Mouse (Mus musculus): ENCODE measurements around the gene Tbxa2r. TPM values are rescaled to one million over a fixed set of nuclear protein-coding genes. Genes with fewer than 3 reads are reported as not detected.

Gene Tbxa2r
- polyA plus RNA-seq (2015; fragmentation: Nextera tagmentation; extraction: Ambion mirVana), result 28.6 and 36.1 TPM in 2 replicates

GRCm38 (mm10) chr10:81328386-81328785 lies at the start of gene Tbxa2r:
Gene Tbxa2r, plus strand, starts transcription at chr10:81328731.

DNA sequence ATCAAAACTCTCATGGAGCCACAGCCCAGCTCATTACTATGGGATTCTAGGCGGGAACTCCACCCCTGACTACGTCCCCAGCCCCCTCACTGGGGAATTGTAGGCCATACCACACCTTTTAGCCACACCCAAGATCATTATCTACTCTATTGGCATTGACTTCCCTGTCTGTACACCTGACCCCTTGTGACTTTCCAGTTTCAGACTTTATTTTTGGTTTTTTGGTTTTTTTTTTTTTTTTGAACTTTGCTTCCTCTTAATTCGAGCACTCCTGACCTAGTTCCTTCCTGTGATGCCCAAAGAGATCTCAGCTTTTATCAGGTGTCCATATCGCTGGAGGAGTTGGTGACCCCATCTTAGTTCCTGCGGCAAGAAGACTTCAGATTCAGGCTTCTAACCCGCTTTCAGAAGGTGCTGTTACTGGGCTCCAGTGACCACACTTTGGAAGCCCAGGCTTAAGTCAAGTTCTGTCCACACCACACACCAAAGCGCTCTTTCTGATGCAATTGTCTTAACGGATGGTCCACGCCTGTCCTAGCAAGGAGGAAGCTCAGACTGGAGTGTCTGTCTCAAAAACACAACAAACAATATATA lies 36.9 kb upstream of the Tbxa2r start, which contains the start of gene Tjp3:
TSS of gene Tjp3 (minus strand) at position 71 of the 594 bp plus-strand sequence.

DNA sequence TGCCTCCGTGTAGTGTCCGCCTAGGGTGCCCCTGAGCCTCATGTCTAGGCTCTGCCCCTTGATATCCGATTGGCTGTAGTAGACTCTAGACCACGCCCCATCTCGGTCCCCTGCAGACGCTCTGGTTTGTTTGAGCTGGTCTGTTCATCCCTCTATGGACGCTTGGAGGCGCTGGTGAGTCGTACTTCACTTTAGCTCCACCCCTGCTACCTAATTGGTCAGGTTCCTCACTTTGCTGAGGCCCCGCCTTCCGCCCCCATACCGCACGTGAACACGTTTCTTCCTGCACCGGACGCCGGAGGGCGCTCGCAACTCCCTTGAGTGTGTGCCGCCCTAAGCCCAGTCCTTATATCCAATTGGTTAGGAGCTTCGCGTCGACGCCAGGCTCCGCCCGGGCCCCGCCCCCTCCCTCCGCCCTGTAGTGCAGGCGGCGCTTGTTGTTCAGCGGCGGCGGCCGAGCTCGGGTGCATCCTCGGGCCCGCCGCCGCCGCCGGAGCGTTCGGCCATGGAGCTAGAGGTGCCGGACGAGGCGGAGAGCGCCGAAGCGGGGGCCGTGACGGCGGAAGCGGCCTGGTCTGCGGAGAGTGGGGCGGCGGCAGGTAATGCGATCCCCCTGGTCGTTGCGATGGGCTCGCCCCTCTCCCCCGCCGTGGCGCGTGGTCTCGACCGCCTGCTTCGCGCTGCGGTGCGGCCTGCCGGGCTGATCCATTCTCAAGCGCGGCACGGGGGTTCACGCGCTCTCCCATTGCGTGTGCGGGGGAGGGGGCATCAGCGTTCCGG lies 35.8 kb upstream of the Tbxa2r start, which contains the start of gene Pip5k1c:
TSS of gene Pip5k1c (plus strand) at position 410 of the 780 bp plus-strand sequence.

GRCm38 (mm10) chr10:81320550-81321347 lies 7.8 kb upstream of the Tbxa2r start, which contains the start of gene Cactin:
Gene Cactin, plus strand, starts transcription at chr10:81321103.

DNA sequence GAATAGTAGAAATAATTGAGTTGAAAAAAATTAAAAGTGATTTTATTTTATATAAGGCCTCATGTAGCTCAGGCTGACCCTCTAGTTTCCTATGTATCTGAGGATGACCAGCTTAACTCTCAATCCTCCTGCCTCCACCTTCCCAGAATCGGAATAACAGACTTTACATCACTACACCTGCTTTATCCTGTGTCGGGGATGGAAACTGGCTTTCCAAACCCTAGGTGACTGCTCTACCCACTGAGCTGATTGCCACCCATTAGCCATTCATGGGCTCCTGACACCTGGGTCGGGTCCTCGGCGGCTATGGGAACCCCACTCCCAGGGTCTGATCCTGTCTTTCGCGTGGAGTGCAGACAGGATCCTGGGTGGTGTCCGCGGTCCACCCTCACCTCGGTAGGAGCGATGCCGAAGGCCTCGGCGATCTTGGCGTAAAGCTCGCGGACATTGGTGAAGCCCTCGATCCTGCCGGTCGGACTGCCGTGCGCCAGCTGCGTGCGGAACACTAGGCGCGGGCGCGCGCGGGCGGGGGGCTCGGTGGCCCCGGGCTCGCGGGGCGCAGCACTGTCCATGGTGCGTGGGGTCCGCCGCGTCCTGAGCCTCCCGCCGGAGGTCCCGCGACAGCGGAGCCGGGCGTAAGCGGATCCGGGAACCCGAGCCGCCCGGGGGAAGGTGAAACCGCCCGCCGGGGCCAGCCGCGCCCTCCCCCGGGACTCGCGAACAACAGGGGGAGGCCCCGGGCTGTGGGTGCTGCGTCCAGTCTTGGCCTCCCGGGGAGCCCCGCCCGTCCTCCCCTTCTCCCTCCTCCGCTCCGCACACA lies 14.4 kb downstream of the Tbxa2r start, which contains the start of gene Gipc3:
TSS of gene Gipc3 (minus strand) at position 581 of the 820 bp plus-strand sequence.

DNA sequence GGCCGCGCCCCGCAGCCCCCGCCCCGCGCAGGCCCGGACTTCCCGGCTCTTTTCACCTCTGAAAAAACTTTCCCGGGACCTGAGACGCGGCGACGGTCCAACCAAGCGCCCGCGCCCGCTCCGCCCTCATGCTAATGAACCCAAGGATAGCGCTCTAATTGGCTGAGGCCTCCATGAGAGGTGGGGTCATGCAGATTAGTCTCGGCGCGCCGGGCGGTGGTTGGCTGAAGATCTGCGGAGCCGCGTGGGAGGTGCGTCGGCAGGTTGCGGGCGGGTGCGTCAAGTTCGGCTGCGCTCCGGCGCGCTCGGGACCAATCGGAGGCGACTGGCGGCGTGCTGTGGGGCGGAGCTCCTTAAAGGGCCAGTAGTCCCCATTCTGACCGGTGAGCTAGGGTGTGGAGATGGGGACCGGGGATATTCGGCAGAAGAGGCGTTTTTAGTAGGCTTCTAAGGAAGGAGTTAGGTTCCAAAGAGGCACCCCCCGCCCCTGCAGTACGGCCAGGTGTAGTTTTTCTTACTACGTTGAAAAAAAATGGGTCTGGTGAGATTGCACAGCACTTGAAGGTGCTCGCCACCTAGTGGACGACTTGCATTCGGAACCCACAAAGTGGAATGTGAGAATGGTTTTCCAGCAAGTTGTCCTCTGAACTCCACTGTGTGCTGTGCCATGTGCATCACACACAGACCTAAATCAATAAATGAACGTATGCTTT lies 22.0 kb downstream of the Tbxa2r start, which contains the start of gene Hmg20b:
TSS of gene Hmg20b (minus strand) at position 130 of the 713 bp plus-strand sequence.

DNA sequence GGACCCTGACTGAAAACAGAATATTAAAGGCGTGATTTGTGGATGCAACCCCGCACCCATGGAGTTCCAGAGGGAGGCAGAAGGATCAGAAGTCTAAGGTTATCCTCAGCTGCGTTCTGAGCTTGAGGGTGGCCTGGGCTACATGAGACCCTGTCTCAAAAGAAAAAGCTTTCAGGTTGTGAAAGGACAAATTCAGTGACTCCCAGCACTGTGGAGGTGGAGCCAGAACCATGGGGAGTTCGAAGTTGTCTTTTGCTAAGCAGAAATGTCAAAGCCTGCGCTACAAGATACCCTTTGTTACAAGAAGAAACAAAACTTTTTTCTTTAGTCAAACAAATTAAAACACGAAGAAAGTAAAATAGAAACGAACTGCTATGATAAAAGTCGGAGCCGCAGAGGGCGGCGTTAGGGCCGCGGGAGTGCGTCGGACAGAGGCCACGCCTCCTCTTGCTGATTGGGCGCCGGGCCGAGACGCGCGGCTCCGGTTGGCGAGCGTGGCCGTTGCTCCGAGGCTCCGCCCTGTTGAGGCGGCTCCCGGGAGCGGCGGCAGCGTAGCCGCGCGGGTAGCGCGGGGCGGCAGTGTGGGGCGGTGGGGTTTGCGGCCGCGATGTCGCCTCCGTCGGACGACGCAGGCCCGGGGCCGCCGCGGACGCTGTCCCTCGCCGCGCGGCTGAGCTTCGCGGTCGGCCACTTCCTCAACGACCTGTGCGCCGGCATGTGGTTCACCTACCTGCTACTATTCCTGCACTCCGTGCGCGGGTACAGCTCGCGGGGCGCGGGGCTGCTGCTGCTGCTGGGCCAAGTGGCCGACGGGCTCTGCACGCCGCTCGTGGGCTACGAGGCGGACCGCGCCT lies 28.7 kb downstream of the Tbxa2r start, which contains the start of gene Mfsd12:
TSS of gene Mfsd12 (plus strand) at position 501 of the 854 bp plus-strand sequence.

DNA sequence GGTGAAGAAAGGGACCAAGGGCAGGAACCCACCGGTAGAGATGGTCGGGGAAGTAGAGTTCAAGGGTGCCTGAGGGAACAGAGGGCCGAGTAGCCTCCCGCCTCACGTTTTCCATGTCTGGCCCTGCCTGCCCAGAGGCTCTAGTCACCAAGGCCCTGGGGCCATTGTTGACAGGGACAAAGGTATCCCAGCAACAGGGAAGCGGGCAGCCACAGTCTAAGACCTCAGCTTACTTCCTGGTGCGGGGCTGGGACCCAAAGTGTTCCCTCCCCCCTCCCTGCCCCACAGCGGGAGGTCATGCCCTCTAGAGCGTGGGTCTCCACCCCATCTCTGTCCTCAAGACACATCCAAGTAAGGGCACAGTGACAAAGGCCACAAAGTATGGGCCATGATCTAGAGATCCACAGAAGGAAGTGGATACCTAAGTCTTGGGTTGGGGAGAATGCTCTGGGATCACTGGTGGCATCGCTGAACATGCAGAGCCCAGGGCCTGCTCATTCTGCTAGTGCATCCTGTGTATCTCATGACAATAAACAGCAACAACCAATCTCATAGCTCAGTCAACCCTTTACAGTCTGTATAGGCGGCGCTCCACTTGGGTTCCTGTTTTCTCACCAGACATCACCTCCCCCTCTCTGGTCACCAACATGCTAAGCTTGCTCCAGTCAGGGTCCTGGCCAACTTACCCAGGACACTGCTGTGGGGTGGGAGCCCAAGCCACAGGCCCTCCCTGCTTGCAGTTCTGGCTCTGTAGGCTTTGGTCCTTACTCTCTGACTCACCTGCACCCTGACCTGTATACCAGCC lies 37.3 kb downstream of the Tbxa2r start, which contains the start of gene 4930404N11Rik:
TSS of gene 4930404N11Rik (minus strand) at position 145 of the 805 bp plus-strand sequence.

DNA sequence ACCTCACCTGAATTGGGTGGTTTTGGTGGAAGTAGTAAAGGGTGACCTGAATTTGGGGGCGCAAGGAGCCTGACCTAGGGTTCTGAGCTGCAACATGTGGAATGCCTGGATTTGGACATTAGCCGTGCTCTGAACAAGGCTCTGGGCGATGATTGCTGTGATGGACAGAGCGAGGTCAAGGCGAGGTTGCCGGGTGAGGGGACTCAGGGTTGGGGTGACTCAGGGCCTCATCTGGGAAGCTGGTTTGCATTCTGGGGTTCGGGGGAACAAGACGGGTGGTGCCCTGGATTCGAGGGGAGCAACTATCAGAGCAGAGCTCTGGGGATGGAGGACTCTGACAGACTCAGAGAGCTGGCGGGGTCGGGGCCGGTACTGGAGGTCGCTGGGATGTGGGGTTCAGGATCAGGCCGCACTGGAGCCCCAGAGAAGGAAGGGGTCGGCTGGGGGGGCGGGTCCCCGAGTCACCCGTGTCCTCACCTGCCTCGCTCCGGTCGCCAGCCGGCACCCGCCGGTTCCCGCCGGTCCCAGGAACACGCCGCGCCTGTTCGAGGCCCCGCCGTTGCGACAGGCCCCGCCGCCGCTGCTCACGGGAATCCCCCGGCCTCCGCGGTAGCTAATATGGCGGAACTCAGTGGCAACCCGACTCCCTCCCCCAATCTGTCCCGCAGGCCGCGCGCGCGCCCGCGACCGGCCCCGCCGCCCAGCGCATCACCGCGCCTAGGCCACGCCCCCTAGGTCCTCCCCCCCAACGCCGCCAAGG lies 49.4 kb downstream of the Tbxa2r start, which contains the start of gene Fzr1:
TSS of gene Fzr1 (minus strand) at position 724 of the 760 bp plus-strand sequence.

DNA sequence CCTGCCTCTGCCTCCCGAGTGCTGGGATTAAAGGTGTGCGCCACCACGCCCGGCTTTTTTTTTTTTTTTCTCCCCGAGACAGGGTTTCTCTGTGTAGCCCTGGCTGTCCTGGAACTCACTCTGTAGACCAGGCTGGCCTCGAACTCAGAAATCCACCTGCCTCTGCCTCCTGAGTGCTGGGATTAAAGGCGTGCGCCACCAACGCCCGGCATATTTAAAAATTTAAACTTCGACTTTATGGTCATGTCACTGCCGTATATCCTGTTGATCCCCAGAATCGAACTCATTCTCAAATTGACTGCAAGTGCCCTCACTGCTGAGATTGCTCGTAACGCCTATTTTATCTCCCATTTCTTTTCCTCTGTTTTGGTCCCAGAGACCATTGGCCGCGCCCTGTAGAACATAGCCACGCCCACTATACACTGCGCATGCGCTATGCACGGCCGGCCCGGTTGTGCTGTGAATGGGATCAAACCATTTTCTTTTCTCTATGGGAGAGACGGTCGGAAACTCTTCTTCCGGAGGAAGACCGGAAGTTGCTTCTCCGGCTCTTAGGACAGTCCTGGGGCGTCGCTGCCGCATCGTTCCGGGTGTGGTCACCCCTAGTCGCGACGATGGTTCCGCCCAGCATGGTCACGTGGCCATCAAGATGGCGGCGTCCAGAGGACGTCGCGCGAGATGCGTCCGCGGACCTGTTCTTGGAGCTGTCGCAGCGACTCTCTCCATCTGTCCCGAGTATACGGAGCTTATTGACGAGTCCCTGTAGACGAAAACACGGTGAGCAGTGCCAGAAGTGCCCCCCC lies 55.5 kb downstream of the Tbxa2r start, which contains the start of the genes Dohh and Gm48551:
TSS of gene Dohh (plus strand) at position 627 of the 803 bp plus-strand sequence.
TSS of gene Gm48551 (plus strand) at position 665 of the 803 bp plus-strand sequence.

Other genes with a start within 250 kb of the Tbxa2r start
- gene Creb3l3, start 229.9 kb upstream of the Tbxa2r start, polyA plus RNA-seq (2015; fragmentation: Nextera tagmentation; extraction: Ambion mirVana), result 0.74 and 1.0 TPM in 2 replicates
- 118 and 119 TPM in 2 replicates for gene Map2k2, start 222.8 kb upstream of the Tbxa2r start, polyA plus RNA-seq (2015; fragmentation: Nextera tagmentation; extraction: Ambion mirVana)
- 45.5 and 48.9 TPM in 2 replicates for gene Zbtb7a, start 193.5 kb upstream of the Tbxa2r start, polyA plus RNA-seq (2015; fragmentation: Nextera tagmentation; extraction: Ambion mirVana)
- 19.0 and 21.1 TPM in 2 replicates for gene Pias4, start 160.8 kb upstream of the Tbxa2r start, polyA plus RNA-seq (2015; fragmentation: Nextera tagmentation; extraction: Ambion mirVana)
- gene Eef2, start 152.1 kb upstream of the Tbxa2r start, polyA plus RNA-seq (2015; fragmentation: Nextera tagmentation; extraction: Ambion mirVana), result 446 and 467 TPM in 2 replicates
- gene Dapk3, start 145.7 kb upstream of the Tbxa2r start, polyA plus RNA-seq (2015; fragmentation: Nextera tagmentation; extraction: Ambion mirVana), result 54.2 and 57.0 TPM in 2 replicates
- gene 4930442H23Rik, start 144.9 kb upstream of the Tbxa2r start, polyA plus RNA-seq (2015; fragmentation: Nextera tagmentation; extraction: Ambion mirVana), result 0.12 and 0.23 TPM in 2 replicates
- 0.31 and 0.40 TPM in 2 replicates for gene Nmrk2, start 126.7 kb upstream of the Tbxa2r start, polyA plus RNA-seq (2015; fragmentation: Nextera tagmentation; extraction: Ambion mirVana)
- 0.08 and 0.18 TPM in 2 replicates for gene Atcay, start 97.9 kb upstream of the Tbxa2r start, polyA plus RNA-seq (2015; fragmentation: Nextera tagmentation; extraction: Ambion mirVana)
- gene Zfr2, start 95.6 kb upstream of the Tbxa2r start, polyA plus RNA-seq (2015; fragmentation: Nextera tagmentation; extraction: Ambion mirVana), result 3.7 and 4.1 TPM in 2 replicates
- gene Matk, start 75.8 kb upstream of the Tbxa2r start, polyA plus RNA-seq (2015; fragmentation: Nextera tagmentation; extraction: Ambion mirVana), result 0.53 and 0.67 TPM in 2 replicates
- gene Mrpl54, start 61.8 kb upstream of the Tbxa2r start, polyA plus RNA-seq (2015; fragmentation: Nextera tagmentation; extraction: Ambion mirVana), result 227 and 233 TPM in 2 replicates
- 43.8 and 51.5 TPM in 2 replicates for gene Apba3, start 61.8 kb upstream of the Tbxa2r start, polyA plus RNA-seq (2015; fragmentation: Nextera tagmentation; extraction: Ambion mirVana)
- gene Tjp3, start 37.1 kb upstream of the Tbxa2r start, polyA plus RNA-seq (2015; fragmentation: Nextera tagmentation; extraction: Ambion mirVana), result 12.6 and 14.9 TPM in 2 replicates
- gene Pip5k1c, start 35.8 kb upstream of the Tbxa2r start, polyA plus RNA-seq (2015; fragmentation: Nextera tagmentation; extraction: Ambion mirVana), result 31.1 and 32.7 TPM in 2 replicates
- 18.1 and 20.3 TPM in 2 replicates for gene Cactin, start 7.6 kb upstream of the Tbxa2r start, polyA plus RNA-seq (2015; fragmentation: Nextera tagmentation; extraction: Ambion mirVana)
- 0.65 and 0.87 TPM in 2 replicates for gene Gipc3, start 14.5 kb downstream of the Tbxa2r start, polyA plus RNA-seq (2015; fragmentation: Nextera tagmentation; extraction: Ambion mirVana)
- 67.4 and 70.3 TPM in 2 replicates for gene Hmg20b, start 21.7 kb downstream of the Tbxa2r start, polyA plus RNA-seq (2015; fragmentation: Nextera tagmentation; extraction: Ambion mirVana)
- gene Mfsd12, start 28.8 kb downstream of the Tbxa2r start, polyA plus RNA-seq (2015; fragmentation: Nextera tagmentation; extraction: Ambion mirVana), result 12.5 and 12.6 TPM in 2 replicates
- gene 4930404N11Rik, start 37.1 kb downstream of the Tbxa2r start, polyA plus RNA-seq (2015; fragmentation: Nextera tagmentation; extraction: Ambion mirVana), result 1.5 and 1.8 TPM in 2 replicates
- 35.5 and 38.2 TPM in 2 replicates for gene Fzr1, start 49.8 kb downstream of the Tbxa2r start, polyA plus RNA-seq (2015; fragmentation: Nextera tagmentation; extraction: Ambion mirVana)
- gene Dohh, start 55.7 kb downstream of the Tbxa2r start, polyA plus RNA-seq (2015; fragmentation: Nextera tagmentation; extraction: Ambion mirVana), result 67.0 and 71.2 TPM in 2 replicates
- gene Gm48551, start 55.7 kb downstream of the Tbxa2r start, polyA plus RNA-seq (2015; fragmentation: Nextera tagmentation; extraction: Ambion mirVana), result 1.6 and 2.1 TPM in 2 replicates
- gene Gm48552, start 60.3 kb downstream of the Tbxa2r start, polyA plus RNA-seq (2015; fragmentation: Nextera tagmentation; extraction: Ambion mirVana), result 0.42 and 0.73 TPM in 2 replicates
- 1.7 and 2.0 TPM in 2 replicates for gene Smim24, start 64.3 kb downstream of the Tbxa2r start, polyA plus RNA-seq (2015; fragmentation: Nextera tagmentation; extraction: Ambion mirVana)
- gene Nfic, start 126.9 kb downstream of the Tbxa2r start, polyA plus RNA-seq (2015; fragmentation: Nextera tagmentation; extraction: Ambion mirVana), result 69.4 and 71.2 TPM in 2 replicates
- 0.12 and 0.18 TPM in 2 replicates for gene Celf5, start 154.0 kb downstream of the Tbxa2r start, polyA plus RNA-seq (2015; fragmentation: Nextera tagmentation; extraction: Ambion mirVana)
- 49.9 and 50.1 TPM in 2 replicates for gene Ncln, start 167.7 kb downstream of the Tbxa2r start, polyA plus RNA-seq (2015; fragmentation: Nextera tagmentation; extraction: Ambion mirVana)
- gene S1pr4, start 171.4 kb downstream of the Tbxa2r start, polyA plus RNA-seq (2015; fragmentation: Nextera tagmentation; extraction: Ambion mirVana), result 0.20 and 0.71 TPM in 2 replicates
- 6.1 and 11.1 TPM in 2 replicates for gene Gna15, start 195.5 kb downstream of the Tbxa2r start, polyA plus RNA-seq (2015; fragmentation: Nextera tagmentation; extraction: Ambion mirVana)
- gene Gna11, start 216.5 kb downstream of the Tbxa2r start, polyA plus RNA-seq (2015; fragmentation: Nextera tagmentation; extraction: Ambion mirVana), result 48.8 and 49.2 TPM in 2 replicates
- 437 and 457 TPM in 2 replicates for gene Aes, start 230.8 kb downstream of the Tbxa2r start, polyA plus RNA-seq (2015; fragmentation: Nextera tagmentation; extraction: Ambion mirVana)
- 6.6 and 7.9 TPM in 2 replicates for gene Tle2, start 245.8 kb downstream of the Tbxa2r start, polyA plus RNA-seq (2015; fragmentation: Nextera tagmentation; extraction: Ambion mirVana)

All from urinary bladder, postnatal 0 days (tissue).